Mouse (Mus musculus): ENCODE data around the gene Tbcc. TPM values are rescaled to one million over a fixed set of nuclear protein-coding genes. Genes with fewer than 3 reads are reported as not detected.
A peak's percentile ranks its signal among the peaks of the same experiment; 100 is the strongest.

The Tbcc gene
- total and polyA plus RNA-seq, 2 experiments from 2014 or later = 37.8 to 43.7 TPM

DNA sequence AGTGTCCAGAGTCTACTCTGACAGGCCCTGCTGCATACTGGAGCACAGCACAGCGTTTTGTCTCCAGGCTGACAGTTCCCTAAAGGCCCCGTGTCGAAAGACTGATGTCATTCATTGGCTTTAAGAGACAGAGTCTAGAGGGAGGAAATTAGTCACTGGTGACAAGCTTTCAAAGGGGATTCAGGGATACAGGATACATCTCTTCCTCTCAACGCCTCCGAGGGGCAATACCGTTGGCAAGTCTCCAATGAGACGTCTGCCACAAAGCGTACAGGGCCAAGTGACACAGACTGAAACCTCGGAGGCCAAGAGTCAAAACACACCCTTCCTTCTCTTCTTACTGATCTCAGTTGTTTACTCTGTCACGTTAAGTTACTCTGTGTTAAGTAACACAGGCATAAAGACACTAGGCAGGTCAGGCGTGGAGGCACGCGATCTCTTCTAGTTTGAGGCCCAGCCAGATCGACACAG lies 10.6 kb upstream of the Tbcc start:
- TF ChIP-seq CTCF (IDR thresholded peaks at IDR 0.05; ENCODE audit: low read depth) (no peak), EP300 (IDR thresholded peaks at IDR 0.05; ENCODE audit: low read depth) (peak; percentile 70; the same call in 1 of the 2 replicates)
- ATAC-seq (ENCODE audit: insufficient read depth, low read depth) (peak; percentile 84), DNase-seq (ENCODE audit: low spot score) (peak; percentile 81)
- H3K4me1 ChIP-seq (ENCODE audit: control insufficient read depth, insufficient read depth) = no peaks in the 10 kb centered on the region
- no peak overlapping the region for H3K4me3 ChIP-seq (ENCODE audit: low read depth, low read length)
- 25% methylated on average over 14 of the region's 14 CpGs for WGBS
- H3K4me2 ChIP-seq (ENCODE audit: low read depth, low read length) = no peak overlapping the region
- H3K36me3 ChIP-seq (replicated peaks; ENCODE audit: control insufficient read depth, insufficient read depth, low read length) = no peaks in the 10 kb centered on the region
- H3K27me3 ChIP-seq (ENCODE audit: control insufficient read depth, insufficient read depth, low read length) = no peaks in the 10 kb centered on the region
- H3K27ac ChIP-seq (ENCODE audit: low read depth) = peak overlapping the region; percentile 77
- H3K9me3 ChIP-seq (replicated peaks; ENCODE audit: control insufficient read depth, low read length) = no peaks in the 10 kb centered on the region
- no peak overlapping the region for H3K9ac ChIP-seq (replicated peaks; ENCODE audit: low read depth, low read length)

DNA sequence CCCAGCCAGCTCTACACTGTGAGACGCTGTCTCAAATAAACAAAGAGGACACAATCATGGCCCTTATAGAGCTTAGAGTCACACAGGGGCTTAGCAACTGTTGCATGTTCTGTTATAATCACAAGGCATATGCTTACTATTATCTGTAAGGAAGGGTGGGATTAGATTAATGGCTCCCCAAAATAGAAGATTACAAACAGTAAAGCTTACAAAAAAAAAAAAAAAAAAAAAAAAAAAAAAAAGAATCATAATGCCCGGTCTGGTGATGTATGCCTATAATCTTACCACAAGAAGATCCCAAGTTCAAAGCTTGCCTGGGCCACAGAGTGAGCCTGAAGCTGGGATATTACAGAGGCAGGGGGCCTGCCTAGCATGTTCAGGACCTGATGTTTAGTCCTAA lies 10.2 kb upstream of the Tbcc start:
- DNase-seq (ENCODE audit: low spot score) (no peak), ATAC-seq (ENCODE audit: insufficient read depth, low read depth) (no peak)
- no peaks in the 10 kb centered on the region for H3K27me3 ChIP-seq (ENCODE audit: control insufficient read depth, insufficient read depth, low read length)
- no peak overlapping the region for H3K4me3 ChIP-seq (ENCODE audit: low read depth, low read length)
- no peaks in the 10 kb centered on the region for H3K9me3 ChIP-seq (replicated peaks; ENCODE audit: control insufficient read depth, low read length)
- H3K36me3 ChIP-seq (replicated peaks; ENCODE audit: control insufficient read depth, insufficient read depth, low read length) = no peaks in the 10 kb centered on the region
- H3K4me1 ChIP-seq (ENCODE audit: control insufficient read depth, insufficient read depth) = no peaks in the 10 kb centered on the region
- H3K27ac ChIP-seq (ENCODE audit: low read depth) = peak overlapping the region; percentile 77
- WGBS = 55% methylated on average over 2 of the region's 2 CpGs
- TF ChIP-seq EP300 (IDR thresholded peaks at IDR 0.05; ENCODE audit: low read depth) = no peak
- no peak for TF ChIP-seq CTCF (IDR thresholded peaks at IDR 0.05; ENCODE audit: low read depth)
- no peak overlapping the region for H3K9ac ChIP-seq (replicated peaks; ENCODE audit: low read depth, low read length)
- H3K4me2 ChIP-seq (ENCODE audit: low read depth, low read length) = no peak overlapping the region

DNA sequence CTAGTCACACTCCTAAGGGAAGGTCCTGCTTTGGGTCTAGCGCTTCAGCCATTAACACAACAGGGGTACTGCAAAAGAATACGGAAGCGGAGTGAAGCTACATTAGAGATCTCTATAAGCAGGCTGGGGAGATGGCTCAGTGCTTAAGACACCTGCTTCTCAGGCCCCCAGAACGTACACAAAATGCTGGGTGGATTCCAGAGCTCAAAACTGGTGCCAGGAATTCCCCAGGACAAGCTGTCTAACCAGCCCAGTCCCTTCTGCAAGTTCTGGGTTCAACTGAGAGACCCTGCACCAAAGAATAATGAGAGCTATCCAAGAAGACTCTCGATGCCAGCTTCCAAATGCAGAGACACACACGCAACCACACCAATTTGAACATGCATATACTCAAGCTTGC lies 8.8 kb upstream of the Tbcc start:
- no peak overlapping the region for H3K27ac ChIP-seq (ENCODE audit: low read depth)
- TF ChIP-seq EP300 (IDR thresholded peaks at IDR 0.05; ENCODE audit: low read depth) (no peak), CTCF (IDR thresholded peaks at IDR 0.05; ENCODE audit: low read depth) (no peak)
- peaks cover 8% of the 10 kb centered on the region for H3K4me1 ChIP-seq (ENCODE audit: control insufficient read depth, insufficient read depth)
- H3K27me3 ChIP-seq (ENCODE audit: control insufficient read depth, insufficient read depth, low read length) = no peaks in the 10 kb centered on the region
- no peak overlapping the region for H3K9ac ChIP-seq (replicated peaks; ENCODE audit: low read depth, low read length)
- no peak for ATAC-seq (ENCODE audit: insufficient read depth, low read depth)
- H3K4me2 ChIP-seq (ENCODE audit: low read depth, low read length) = no peak overlapping the region
- no peaks in the 10 kb centered on the region for H3K9me3 ChIP-seq (replicated peaks; ENCODE audit: control insufficient read depth, low read length)
- WGBS = 80% methylated on average over 6 of the region's 6 CpGs
- no peak overlapping the region for H3K4me3 ChIP-seq (ENCODE audit: low read depth, low read length)
- no peak for DNase-seq (ENCODE audit: low spot score)
- no peaks in the 10 kb centered on the region for H3K36me3 ChIP-seq (replicated peaks; ENCODE audit: control insufficient read depth, insufficient read depth, low read length)

DNA sequence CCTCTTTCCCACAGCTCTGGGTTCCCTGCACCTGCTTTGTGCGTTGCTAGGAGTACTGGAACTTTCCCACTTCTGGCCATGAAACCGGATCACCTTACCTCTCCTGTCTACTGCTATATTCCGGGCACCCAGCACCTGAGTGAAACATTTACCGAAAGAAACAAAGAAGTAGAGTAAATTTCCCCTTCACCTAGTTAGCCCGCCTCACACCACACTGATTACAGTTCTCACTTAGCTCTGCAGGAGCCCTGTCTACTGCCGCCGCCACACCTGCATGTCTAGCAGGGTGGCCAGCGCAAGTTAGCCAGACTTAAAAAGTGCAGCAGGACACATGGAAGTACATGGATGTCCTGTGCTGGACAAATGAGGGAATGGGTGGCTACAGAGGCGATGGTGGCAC lies 7.4 kb upstream of the Tbcc start:
- ATAC-seq (ENCODE audit: insufficient read depth, low read depth) = no peak
- H3K9ac ChIP-seq (replicated peaks; ENCODE audit: low read depth, low read length) = no peak overlapping the region
- no peak overlapping the region for H3K4me3 ChIP-seq (ENCODE audit: low read depth, low read length)
- H3K4me2 ChIP-seq (ENCODE audit: low read depth, low read length) = no peak overlapping the region
- DNase-seq (ENCODE audit: low spot score) = no peak
- no peak for TF ChIP-seq EP300 (IDR thresholded peaks at IDR 0.05; ENCODE audit: low read depth)
- TF ChIP-seq CTCF (IDR thresholded peaks at IDR 0.05; ENCODE audit: low read depth) = no peak
- no peaks in the 10 kb centered on the region for H3K9me3 ChIP-seq (replicated peaks; ENCODE audit: control insufficient read depth, low read length)
- H3K27me3 ChIP-seq (ENCODE audit: control insufficient read depth, insufficient read depth, low read length) = no peaks in the 10 kb centered on the region
- H3K4me1 ChIP-seq (ENCODE audit: control insufficient read depth, insufficient read depth) = peaks cover 8% of the 10 kb centered on the region
- WGBS = 88% methylated on average over 9 of the region's 9 CpGs
- no peaks in the 10 kb centered on the region for H3K36me3 ChIP-seq (replicated peaks; ENCODE audit: control insufficient read depth, insufficient read depth, low read length)
- H3K27ac ChIP-seq (ENCODE audit: low read depth) = no peak overlapping the region

DNA sequence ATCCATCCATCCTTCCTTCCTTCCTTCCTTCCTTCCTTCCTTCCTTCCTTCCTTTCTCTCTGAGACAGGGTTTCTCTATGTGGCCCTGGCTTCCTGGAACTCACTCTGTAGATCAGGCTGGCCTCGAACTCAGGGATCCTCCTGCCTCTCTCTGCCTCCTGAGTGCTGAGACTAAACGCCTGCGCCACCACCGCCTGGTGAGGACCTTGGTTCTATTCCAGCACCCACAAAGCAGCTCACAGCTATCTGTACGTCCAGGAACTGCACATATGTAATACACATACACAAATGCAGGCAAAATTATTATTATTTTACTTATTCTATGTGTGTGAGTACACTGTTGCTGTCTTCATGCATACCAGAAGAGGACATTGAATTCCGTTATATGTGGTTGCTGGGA lies 5.7 kb upstream of the Tbcc start:
- 90% methylated on average over 6 of the region's 6 CpGs for WGBS
- Histone ChIP-seq H3K4me2 (ENCODE audit: low read depth, low read length) (no peak overlapping the region), H3K36me3 (replicated peaks; ENCODE audit: control insufficient read depth, insufficient read depth, low read length) (no peaks in the 10 kb centered on the region), H3K27me3 (ENCODE audit: control insufficient read depth, insufficient read depth, low read length) (no peaks in the 10 kb centered on the region), H3K4me1 (ENCODE audit: control insufficient read depth, insufficient read depth) (peaks cover 8% of the 10 kb centered on the region), H3K27ac (ENCODE audit: low read depth) (no peak overlapping the region), H3K9ac (replicated peaks; ENCODE audit: low read depth, low read length) (no peak overlapping the region), H3K4me3 (ENCODE audit: low read depth, low read length) (no peak overlapping the region), H3K9me3 (replicated peaks; ENCODE audit: control insufficient read depth, low read length) (no peaks in the 10 kb centered on the region)
- TF ChIP-seq CTCF (IDR thresholded peaks at IDR 0.05; ENCODE audit: low read depth) = no peak
- no peak for TF ChIP-seq EP300 (IDR thresholded peaks at IDR 0.05; ENCODE audit: low read depth)
- no peak for DNase-seq (ENCODE audit: low spot score)
- no peak for ATAC-seq (ENCODE audit: insufficient read depth, low read depth)

DNA sequence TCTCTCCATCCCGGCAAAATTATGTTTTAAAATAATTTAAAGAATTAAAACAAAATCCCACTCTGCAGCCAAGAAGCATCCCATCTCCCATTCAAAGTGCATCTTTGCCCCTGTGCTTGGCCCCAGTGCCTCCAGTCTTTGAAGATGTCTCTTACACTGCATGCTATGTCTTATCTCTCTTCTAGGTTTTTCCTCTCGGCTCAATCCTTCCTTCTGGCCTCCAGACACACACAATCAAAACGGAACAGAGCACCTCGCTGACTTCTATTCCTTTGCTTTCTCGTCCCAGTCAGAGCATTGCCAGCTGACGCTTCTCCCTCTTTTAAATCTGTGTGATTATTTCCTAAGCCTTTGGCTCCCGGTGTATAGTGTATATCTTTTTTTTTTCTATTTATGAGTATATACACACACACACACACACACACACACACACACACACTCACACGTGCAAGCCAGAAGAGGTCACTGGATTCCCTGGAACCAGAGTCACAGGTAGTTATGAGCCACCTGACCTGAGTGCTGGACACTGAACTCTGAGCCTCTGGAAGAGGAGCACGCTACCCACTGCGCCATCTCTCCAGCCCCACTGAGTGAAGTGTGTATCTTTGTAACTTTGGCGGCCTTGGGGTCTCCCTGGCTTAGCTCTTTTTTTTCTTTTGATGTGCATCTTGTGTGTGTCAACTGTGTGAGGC lies 5.1 kb upstream of the Tbcc start:
- no peak for TF ChIP-seq CTCF (IDR thresholded peaks at IDR 0.05; ENCODE audit: low read depth)
- TF ChIP-seq EP300 (IDR thresholded peaks at IDR 0.05; ENCODE audit: low read depth) = no peak
- H3K27me3 ChIP-seq (ENCODE audit: control insufficient read depth, insufficient read depth, low read length) = no peaks in the 10 kb centered on the region
- H3K4me2 ChIP-seq (ENCODE audit: low read depth, low read length) = no peak overlapping the region
- ATAC-seq (ENCODE audit: insufficient read depth, low read depth) (no peak), DNase-seq (ENCODE audit: low spot score) (no peak)
- H3K4me1 ChIP-seq (ENCODE audit: control insufficient read depth, insufficient read depth) = peaks cover 8% of the 10 kb centered on the region
- H3K36me3 ChIP-seq (replicated peaks; ENCODE audit: control insufficient read depth, insufficient read depth, low read length) = no peaks in the 10 kb centered on the region
- H3K9ac ChIP-seq (replicated peaks; ENCODE audit: low read depth, low read length) = no peak overlapping the region
- no peak overlapping the region for H3K27ac ChIP-seq (ENCODE audit: low read depth)
- H3K9me3 ChIP-seq (replicated peaks; ENCODE audit: control insufficient read depth, low read length) = no peaks in the 10 kb centered on the region
- 53% methylated on average over 11 of the region's 11 CpGs for WGBS
- no peak overlapping the region for H3K4me3 ChIP-seq (ENCODE audit: low read depth, low read length)

Data from heart, postnatal 0 days (tissue).